Mouse (Mus musculus): ENCODE data around the gene Sec14l5.
A peak's percentile ranks its signal among the peaks of the same experiment; 100 is the strongest.
"Not testable (repeated sequence)": the region's sequence is repeated elsewhere in the genome, so short reads cannot be mapped to it uniquely, and the experiment has no call there.

Gene Sec14l5

GRCm38 (mm10) chr16:5214126-5214525 lies 67.2 kb downstream of the Sec14l5 start:
- DNase-seq (ENCODE audit: extremely low read depth, insufficient read length, low spot score) = no peak

DNA sequence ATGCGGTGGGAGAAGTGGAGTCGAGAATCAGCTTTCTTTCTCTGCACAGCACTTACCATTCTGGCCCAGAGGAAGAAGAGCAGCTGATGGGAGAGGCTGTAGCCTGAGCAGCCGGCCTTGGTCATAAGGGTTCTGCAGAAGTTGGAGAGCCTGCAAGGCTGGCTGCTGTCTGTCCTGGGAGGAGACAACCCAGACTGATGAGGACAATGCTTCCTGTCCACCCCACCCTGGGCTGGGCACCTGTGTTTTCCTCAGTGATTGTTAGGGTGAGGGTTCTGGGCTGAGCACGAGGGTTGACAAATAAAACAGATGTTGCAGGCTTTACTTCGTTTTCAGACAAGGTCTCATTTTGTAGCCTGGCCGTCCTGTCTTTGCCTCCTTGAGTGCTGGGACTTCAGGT lies 69.8 kb downstream of the Sec14l5 start:
- no peak for DNase-seq (ENCODE audit: extremely low read depth, insufficient read length, low spot score)

- no peak for DNase-seq (ENCODE audit: extremely low read depth, insufficient read length, low spot score)
Observed at GRCm38 (mm10) chr16:5217341-5218133, 70.6 kb downstream of the Sec14l5 start.

DNA sequence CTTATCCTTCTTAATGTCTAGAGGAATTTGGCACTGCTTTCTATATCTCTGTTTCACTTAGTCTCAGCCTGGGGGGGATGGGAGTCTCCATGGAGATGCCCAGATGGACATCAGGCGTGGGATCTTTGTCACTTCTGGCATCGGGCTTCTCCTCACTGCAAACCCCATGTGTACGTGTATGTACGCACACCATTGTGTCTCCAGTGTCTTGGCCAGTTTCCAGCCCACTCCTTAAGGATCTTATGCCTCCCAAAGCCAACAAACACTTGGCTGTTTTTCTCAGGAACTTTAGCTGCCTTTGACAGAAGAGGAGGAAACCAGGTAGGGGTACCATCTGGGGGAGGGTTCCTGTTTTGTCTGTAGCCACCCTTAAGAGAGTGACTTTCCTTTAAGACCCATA lies 74.5 kb downstream of the Sec14l5 start:
- DNase-seq (ENCODE audit: extremely low read depth, insufficient read length, low spot score) = no peak

DNA sequence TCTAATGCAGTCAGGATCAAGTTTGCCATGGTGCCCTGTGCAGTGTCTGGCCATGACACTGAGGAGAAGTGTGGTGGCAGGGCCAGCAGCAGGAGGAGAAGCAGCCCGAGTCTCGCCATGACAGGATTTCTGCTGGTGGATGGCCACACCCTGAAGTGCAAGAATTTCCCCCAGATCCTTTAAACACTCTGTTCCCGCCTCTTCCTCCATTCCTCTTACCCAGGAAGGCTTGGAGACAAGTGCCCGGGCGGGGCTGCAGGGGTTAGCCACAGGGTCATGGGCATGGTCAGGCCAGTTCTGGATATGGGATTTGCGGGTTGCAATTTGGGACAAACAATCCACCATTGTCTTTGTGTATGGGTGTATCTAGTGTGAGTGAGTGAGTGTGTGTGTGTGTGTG lies 75.2 kb downstream of the Sec14l5 start, which contains the start of gene AU021092:
TSS of gene AU021092 (minus strand) at position 160 of the 400 bp plus-strand sequence.
- DNase-seq (ENCODE audit: extremely low read depth, insufficient read length, low spot score) = peak; percentile 48

GRCm38 (mm10) chr16:5226534-5226933 lies 79.6 kb downstream of the Sec14l5 start:
- not testable (repeated sequence) for DNase-seq (ENCODE audit: extremely low read depth, insufficient read length, low spot score)

DNA sequence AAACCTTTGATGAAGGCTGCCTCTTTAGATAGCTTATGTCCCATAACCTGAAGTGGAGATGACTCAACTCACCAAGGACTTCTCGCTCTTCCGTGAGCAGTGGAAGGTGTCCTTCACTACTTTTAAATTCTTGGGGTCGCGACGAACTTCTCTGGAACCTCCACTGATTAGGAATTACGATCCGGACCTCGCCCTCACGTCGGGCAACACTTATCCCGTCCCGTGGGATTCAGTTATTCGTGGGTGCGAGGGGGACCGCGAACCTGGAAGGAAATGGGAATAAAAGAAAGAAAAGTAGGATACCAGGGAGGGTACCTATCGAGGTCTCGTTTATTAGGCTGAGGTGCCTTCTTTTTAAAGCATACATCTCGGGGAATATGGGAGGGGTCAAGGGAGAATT lies 80.6 kb downstream of the Sec14l5 start:
- DNase-seq (ENCODE audit: extremely low read depth, insufficient read length, low spot score) = not testable (repeated sequence)

- DNase-seq (ENCODE audit: extremely low read depth, insufficient read length, low spot score) = not testable (repeated sequence)
Observed at GRCm38 (mm10) chr16:5228103-5228502, 81.2 kb downstream of the Sec14l5 start.

- no peak for DNase-seq (ENCODE audit: extremely low read depth, insufficient read length, low spot score)
Observed at GRCm38 (mm10) chr16:5232982-5233381, 86.1 kb downstream of the Sec14l5 start.

- peak; percentile 97 for DNase-seq (ENCODE audit: extremely low read depth, insufficient read length, low spot score)
Observed at GRCm38 (mm10) chr16:5233418-5234313, 86.8 kb downstream of the Sec14l5 start, which contains the start of gene Alg1. Alg1 (plus strand) TSS chr16:5233621.
